Mouse (Mus musculus) left cerebral cortex, adult 2 months (tissue): ENCODE results near the gene Tmem208. TPM values are rescaled to one million over a fixed set of nuclear protein-coding genes. Genes with fewer than 3 reads are reported as not detected.

Source experiments
- DNase-seq, 2 experiments: peaks; one replicate each; pipeline ENCODE4 v3.0.0; 2021 to 2022; ENCODE audit warnings: low spot score in 2 of 2, mixed read lengths in 1 of 2; ENCODE audit errors: extremely low spot score in 1 of 2
- H3K27ac ChIP-seq: fragments of 200-600 bp; 2 replicates; pipeline ENCODE4 v1.8.1; 2022
- H3K4me3 ChIP-seq: fragments of 200-600 bp; 2 replicates; pipeline ENCODE4 v1.8.1; 2022
- CTCF ChIP-seq: fragments of 200-600 bp; IDR thresholded peaks from 2 replicates; pipeline ENCODE4 v1.8.1; 2022; ENCODE audit warnings: antibody characterized with exemption, mild to moderate bottlenecking, moderate library complexity
- intact Hi-C: fragments of 180-260 bp; cut with DNase I; formaldehyde crosslinking; loops from one replicate; pipeline ENCODE4 v1.15.1; 2025
- microRNA-seq, 2 experiments: library from miRNA; unstranded; fragments of <30 nt; microRNA quantifications; one replicate each; pipeline ENCODE4 v1.2.0; 2021
- total RNA-seq, 2 experiments: library from RNA; stranded (reverse); gene quantifications; 2 replicates each; pipeline ENCODE4 v1.2.3; 2021

Gene Tmem208
- total RNA-seq, 2 experiments from 2014 or later: 35.4 to 40.1 TPM

GRCm38 (mm10) chr8:105372473-105372872, 46.3 kb downstream of the Tmem208 start:
- Histone ChIP-seq H3K4me3 (no peak overlapping the region), H3K27ac (no peak overlapping the region)
- TF ChIP-seq CTCF: no peak
- intact Hi-C loops: no loop called here
- DNase-seq: no peak

GRCm38 (mm10) chr8:105373032-105373431, 46.9 kb downstream of the Tmem208 start, which contains the start of gene Plekhg4:
Gene Plekhg4, plus strand, starts transcription at chr8:105373274.
- Histone ChIP-seq H3K4me3 (no peak within 1 kb of the TSS), H3K27ac (no peak within 1 kb of the TSS)
- TF ChIP-seq CTCF: no peak
- intact Hi-C loops: no loop called here
- no peak for DNase-seq

- peak; percentile 50 for TF ChIP-seq CTCF
- Histone ChIP-seq H3K4me3 (no peak overlapping the region), H3K27ac (no peak overlapping the region)
- DNase-seq: no peak
- intact Hi-C loops: no loop called here
These were observed 48.4 kb downstream of the Tmem208 start for GRCm38 (mm10) chr8:105374513-105374966.

- peak in 1 of 2 experiments; percentile 36 for DNase-seq
- no peak overlapping the region for H3K4me3 ChIP-seq
- intact Hi-C loops: no loop called here
- no peak overlapping the region for H3K27ac ChIP-seq
- TF ChIP-seq CTCF: no peak
These were observed 52.5 kb downstream of the Tmem208 start for GRCm38 (mm10) chr8:105378673-105379072.

- H3K4me3 ChIP-seq: no peak overlapping the region
- intact Hi-C loops: no loop called here
- H3K27ac ChIP-seq: no peak overlapping the region
- no peak for TF ChIP-seq CTCF
- no peak for DNase-seq
These were observed 54.2 kb downstream of the Tmem208 start for GRCm38 (mm10) chr8:105380308-105380707.

- Histone ChIP-seq H3K27ac (no peak overlapping the region), H3K4me3 (no peak overlapping the region)
- no peak; the same call in 1 of the 2 replicates for TF ChIP-seq CTCF
- intact Hi-C loops: no loop called here
- no peak for DNase-seq
These were observed 57.9 kb downstream of the Tmem208 start for GRCm38 (mm10) chr8:105384070-105384469.

Small RNA genes within 50 kb of the gene (microRNA-seq; reads per million reads assigned to microRNA genes)
- gene Gm27320 (0 reads per million in 2 experiments), gene Mir328 (14,844 to 17,063 reads per million in 2 experiments)

Other genes starting within 250 kb of the Tmem208 start
- not detected for gene Ces3b, start 242.6 kb upstream of the Tmem208 start, total RNA-seq
- not detected for gene Ces4a, start 194.6 kb upstream of the Tmem208 start, total RNA-seq
- gene Cbfb, start 155.7 kb upstream of the Tmem208 start, total RNA-seq: 10 to 100 TPM; 20.7 to 22.3 TPM
- 10 to 100 TPM; 37.9 to 38.3 TPM for gene D230025D16Rik, start 101.2 kb upstream of the Tmem208 start, total RNA-seq
- gene B3gnt9, start 71.2 kb upstream of the Tmem208 start, total RNA-seq: 1 to 10 TPM; 2.1 to 2.8 TPM
- gene Tradd, start 61.7 kb upstream of the Tmem208 start, total RNA-seq: 1 to 10 TPM; 8.0 TPM
- 1 to 10 TPM in 1 of 2 experiments, under 1 TPM in 1; 1.00 to 1.1 TPM for gene Fbxl8, start 61.7 kb upstream of the Tmem208 start, total RNA-seq
- 10 to 100 TPM; 17.2 to 17.5 TPM for gene Hsf4, start 56.6 kb upstream of the Tmem208 start, total RNA-seq
- gene Nol3, start 50.2 kb upstream of the Tmem208 start, total RNA-seq: 10 to 100 TPM in 1 of 2 experiments, 1 to 10 TPM in 1; 8.9 to 10.4 TPM
- 10 to 100 TPM; 28.0 to 30.0 TPM for gene 4931428F04Rik, start 36.5 kb upstream of the Tmem208 start, total RNA-seq
- gene Exoc3l, start 30.3 kb upstream of the Tmem208 start, total RNA-seq: 1 to 10 TPM; 1.1 to 2.2 TPM
- gene E2f4, start 28.7 kb upstream of the Tmem208 start, total RNA-seq: 10 to 100 TPM; 36.4 to 39.3 TPM
- gene Elmo3, start 20.8 kb upstream of the Tmem208 start, total RNA-seq: 1 to 10 TPM; 1.4 to 1.9 TPM
- 1 to 10 TPM; 6.6 to 6.8 TPM for gene Lrrc29, start 76 bp upstream of the Tmem208 start, total RNA-seq
- gene Fhod1, start 21.6 kb downstream of the Tmem208 start, total RNA-seq: 1 to 10 TPM; 3.5 to 3.7 TPM
- gene Slc9a5, start 22.5 kb downstream of the Tmem208 start, total RNA-seq: 10 to 100 TPM; 41.9 to 42.5 TPM
- gene Plekhg4, start 46.9 kb downstream of the Tmem208 start, total RNA-seq: 1 to 10 TPM; 3.7 to 4.5 TPM
- not detected for gene Kctd19, start 87.1 kb downstream of the Tmem208 start, total RNA-seq
- under 1 TPM in 1 of 2 experiments, not detected in 1; 0.27 TPM for gene Lrrc36, start 87.2 kb downstream of the Tmem208 start, total RNA-seq
- 10 to 100 TPM; 36.1 to 42.5 TPM for gene Tppp3, start 145.2 kb downstream of the Tmem208 start, total RNA-seq
- 10 to 100 TPM; 43.0 to 48.7 TPM for gene Zdhhc1, start 170.5 kb downstream of the Tmem208 start, total RNA-seq
- not detected for gene Hsd11b2, start 192.4 kb downstream of the Tmem208 start, total RNA-seq
- 100 to 1,000 TPM; 288 to 319 TPM for gene Atp6v0d1, start 239.7 kb downstream of the Tmem208 start, total RNA-seq